Mouse (Mus musculus): ENCODE results near the gene Gm11115.

Gm11115 gene

DNA sequence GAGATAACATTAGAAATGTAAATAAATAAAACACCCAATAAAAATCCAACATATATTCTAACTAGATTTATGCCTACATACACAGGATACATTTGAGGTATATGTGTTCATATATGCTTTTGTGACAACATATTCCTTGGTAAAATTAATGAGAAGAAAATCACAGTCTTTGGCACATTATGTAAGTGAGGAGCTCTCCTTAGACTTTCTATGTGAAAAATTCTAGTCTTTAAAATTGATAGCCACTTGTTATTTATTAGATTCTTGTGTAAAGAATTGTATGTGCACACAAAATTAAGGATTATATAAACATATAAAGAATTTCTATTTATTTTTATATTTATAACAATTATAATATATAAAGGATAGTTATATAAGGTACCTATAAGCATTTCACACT, at the start of gene Gm11115:
Gm11115 (minus strand) TSS at position 101 of the 400 bp plus-strand sequence.
- no peak for DNase-seq (ENCODE audit: low read depth, low spot score)

GRCm38 (mm10) chr5:88111430-88111829, 42.5 kb downstream of the Gm11115 start, which contains the start of gene Gm11116:
TSS of gene Gm11116 (minus strand) at chr5:88111530.
- DNase-seq (ENCODE audit: low read depth, low spot score): no peak

Measured in brain, embryonic 18.5 days (tissue).